ENCODE assay signal across 15 mouse cellular contexts in the genomic region with DNA sequence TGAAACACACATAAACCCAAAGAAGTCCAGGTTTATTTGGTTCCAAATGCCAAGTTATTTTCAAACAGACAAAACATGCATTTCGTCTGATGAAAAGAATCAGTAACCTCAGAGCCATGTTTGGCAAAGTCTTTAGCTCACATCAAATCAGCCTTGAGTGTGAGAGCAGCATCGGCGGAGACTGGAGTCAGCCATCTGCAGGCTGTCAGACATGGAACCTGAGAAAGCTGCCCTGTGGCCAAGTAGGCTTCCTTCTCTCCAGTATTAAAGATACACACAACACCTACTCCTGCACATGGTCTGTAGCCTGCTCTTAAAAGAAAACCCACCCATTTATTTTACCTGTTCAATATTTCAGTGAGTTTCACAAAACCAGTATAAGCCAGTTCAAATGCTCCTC. TPM values are rescaled to one million over a fixed set of nuclear protein-coding genes. Genes with fewer than 3 reads are reported as not detected.
DNase-seq lines count a peak whose midpoint lies in the region.
"Had no signal": no experiment of that assay in that cellular context is flagged by ENCODE, and none has a peak within 500 bp of the region (broad histone marks: within the 10 kb centered on the region; RNA-seq: fewer than 3 reads in every experiment).

No protein-coding gene starts in this region.

- peak; percentile 16 to 18 for DNase-seq in cerebellum, postnatal 10 days
- DNase-seq in cerebellum, postnatal 36 days, result no peak
- peak; percentile 30 for DNase-seq in gastrocnemius, adult 18-20 months (ENCODE audit: low spot score)
- no peak for DNase-seq in gastrocnemius, postnatal 10 days
- DNase-seq in heart, adult 11 months, result peak; percentile 61
- no peak for DNase-seq in heart, adult 9 months (ENCODE audit: low spot score in 2 of 2)
- no peak for DNase-seq in layer of hippocampus, postnatal 36 days
- DNase-seq: adrenal gland, adult 8-10 months; adrenal gland, postnatal 25 days; cerebellum, adult 2 months; cerebellum, adult 9-11 months; gastrocnemius, postnatal 25 days; heart, postnatal 10 days; heart, postnatal 36 days; kidney, adult 11 months had no signal

RNA-seq across cellular contexts. Expression of a gene that starts 50.1 kb away (rescaled TPM):
- 1 to 10 TPM; 5.3 to 6.1 TPM for total RNA-seq in gastrocnemius, adult 18-20 months (2021)
- total RNA-seq in gastrocnemius, postnatal 10 days (2021), result 1 to 10 TPM; 5.9 to 8.4 TPM
- 10 to 100 TPM; 14.7 to 17.3 TPM for total RNA-seq in layer of hippocampus, postnatal 36 days (2021)

Comparison
In these comparisons a context has a peak if more than half of its experiments do, and no peak if none do; other contexts are left out.
1. DNase-seq: peak in cerebellum, postnatal 10 days (2 of 2), gastrocnemius, adult 18-20 months (single experiment) and heart, adult 11 months (single experiment); none in cerebellum, postnatal 36 days (0 of 2), gastrocnemius, postnatal 10 days (single experiment), heart, adult 9 months (0 of 2) and layer of hippocampus, postnatal 36 days (0 of 2).